Mouse (Mus musculus): ENCODE results near the gene Rpia. TPM values are rescaled to one million over a fixed set of nuclear protein-coding genes. Genes with fewer than 3 reads are reported as not detected.

Rpia gene
- polyA plus RNA-seq, 1 experiment from 2014 or later, result 3.0 TPM

Other genes starting within 250 kb of the Rpia start
- 14.1 and 14.6 TPM in 2 replicates for gene Eif2ak3, start 52.3 kb upstream of the Rpia start, polyA plus RNA-seq (2015; fragmentation: Nextera tagmentation; extraction: Ambion mirVana)
- gene Tex37, start 126.7 kb upstream of the Rpia start, polyA plus RNA-seq (2015; fragmentation: Nextera tagmentation; extraction: Ambion mirVana), result not detected in 2 replicates
- gene Foxi3, start 164.3 kb upstream of the Rpia start, polyA plus RNA-seq (2015; fragmentation: Nextera tagmentation; extraction: Ambion mirVana), result not detected in 2 replicates

Measured in midbrain, embryonic 15.5 days (tissue).